Mouse (Mus musculus): Measurements from ENCODE around the gene Tmem256. TPM values are rescaled to one million over a fixed set of nuclear protein-coding genes. Genes with fewer than 3 reads are reported as not detected.

Tmem256 gene
- polyA plus RNA-seq, 1 experiment from 2014 or later, result 351 TPM

- under 1% methylated on average over 33 of the region's 33 CpGs for WGBS
- peak within 1 kb of the TSS; percentile 90 for H3K4me2 ChIP-seq (replicated peaks)
- no peaks in the 10 kb centered on the region for H3K9me3 ChIP-seq
- no peak for ATAC-seq (ENCODE audit: insufficient number of reproducible peaks, insufficient read depth, low FRiP score, low TSS enrichment)
- peaks cover 78% of the 10 kb centered on the region for H3K27me3 ChIP-seq
- peaks cover 50% of the 10 kb centered on the region for H3K4me1 ChIP-seq
- peak within 1 kb of the TSS; percentile 57 for H3K4me3 ChIP-seq
- H3K36me3 ChIP-seq, result no peaks in the 10 kb centered on the region
- peak within 1 kb of the TSS; percentile 83 for H3K27ac ChIP-seq
- peak within 1 kb of the TSS; percentile 68 for H3K9ac ChIP-seq
Observed at GRCm38 (mm10) chr11:69801379-69801977, 36.8 kb upstream of the Tmem256 start, which contains the start of gene Fgf11. Fgf11 (minus strand) TSS chr11:69801857.

DNA sequence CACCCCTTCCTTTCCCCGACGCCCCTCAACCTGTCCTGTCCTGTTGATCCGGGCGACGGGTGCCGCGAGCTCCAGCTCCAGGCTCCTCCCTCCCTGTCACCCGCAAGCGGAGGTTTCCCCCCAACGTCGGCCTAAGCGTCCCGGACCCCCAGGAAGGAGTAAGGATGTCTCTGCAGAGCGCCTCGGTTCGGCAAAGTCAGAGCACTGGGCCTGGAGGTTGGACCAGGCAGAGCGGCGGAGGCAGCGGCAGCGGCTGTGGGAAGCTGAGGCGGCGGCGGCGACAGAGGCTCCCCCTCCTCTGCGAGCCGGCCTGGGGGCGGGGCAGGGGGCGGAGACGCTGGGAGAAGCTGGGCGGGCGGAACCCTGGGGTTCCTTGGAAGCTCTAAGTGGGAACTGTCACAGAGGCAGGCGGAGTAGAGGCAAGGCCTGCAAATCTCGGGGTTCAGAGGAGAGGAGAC is 35.6 kb upstream of the Tmem256 start:
- WGBS, result 1% methylated on average over 33 of the region's 33 CpGs
- Histone ChIP-seq H3K9ac (peak overlapping the region; percentile 62), H3K9me3 (no peaks in the 10 kb centered on the region), H3K27ac (no peak overlapping the region), H3K27me3 (peaks cover 68% of the 10 kb centered on the region), H3K4me2 (replicated peaks) (peak overlapping the region; percentile 90), H3K36me3 (no peaks in the 10 kb centered on the region), H3K4me1 (peaks cover 50% of the 10 kb centered on the region), H3K4me3 (peak overlapping the region; percentile 57)
- no peak for ATAC-seq (ENCODE audit: insufficient number of reproducible peaks, insufficient read depth, low FRiP score, low TSS enrichment)

GRCm38 (mm10) chr11:69803328-69803727 is 35.0 kb upstream of the Tmem256 start:
- no peak for ATAC-seq (ENCODE audit: insufficient number of reproducible peaks, insufficient read depth, low FRiP score, low TSS enrichment)
- Histone ChIP-seq H3K36me3 (no peaks in the 10 kb centered on the region), H3K9me3 (no peaks in the 10 kb centered on the region), H3K9ac (peak overlapping the region; percentile 52), H3K27ac (no peak overlapping the region), H3K4me1 (peaks cover 50% of the 10 kb centered on the region), H3K27me3 (peaks cover 62% of the 10 kb centered on the region), H3K4me3 (peak overlapping the region; percentile 42), H3K4me2 (replicated peaks) (peak overlapping the region; percentile 90)
- WGBS, result under 1% methylated on average over 12 of the region's 12 CpGs

- Histone ChIP-seq H3K27me3 (peaks cover 56% of the 10 kb centered on the region), H3K4me3 (peak overlapping the region; percentile 42), H3K9ac (peak overlapping the region; percentile 52), H3K4me1 (peaks cover 50% of the 10 kb centered on the region), H3K9me3 (no peaks in the 10 kb centered on the region), H3K4me2 (replicated peaks) (peak overlapping the region; percentile 90), H3K27ac (no peak overlapping the region), H3K36me3 (no peaks in the 10 kb centered on the region)
- ATAC-seq (ENCODE audit: insufficient number of reproducible peaks, insufficient read depth, low FRiP score, low TSS enrichment), result peak; percentile 22; the same call in 1 of the 2 replicates
- 1% methylated on average over 60 of the region's 60 CpGs for WGBS
Observed at GRCm38 (mm10) chr11:69803786-69804651, 34.3 kb upstream of the Tmem256 start.

GRCm38 (mm10) chr11:69804652-69804940 is 33.7 kb upstream of the Tmem256 start:
- 6% methylated on average over 12 of the region's 12 CpGs for WGBS
- Histone ChIP-seq H3K27me3 (peaks cover 56% of the 10 kb centered on the region), H3K9ac (0 out of 2 replicates have a peak overlapping the region, but pooled peaks have one; percentile 41), H3K4me2 (replicated peaks) (peak overlapping the region; percentile 90), H3K36me3 (no peaks in the 10 kb centered on the region), H3K4me3 (peak overlapping the region; percentile 42; the same call in 1 of the 2 replicates), H3K27ac (no peak overlapping the region), H3K4me1 (peaks cover 47% of the 10 kb centered on the region), H3K9me3 (no peaks in the 10 kb centered on the region)
- no peak for ATAC-seq (ENCODE audit: insufficient number of reproducible peaks, insufficient read depth, low FRiP score, low TSS enrichment)

- Histone ChIP-seq H3K27me3 (peaks cover 56% of the 10 kb centered on the region), H3K27ac (no peak within 1 kb of the TSS), H3K9ac (peak within 1 kb of the TSS; percentile 41; the same call in 1 of the 2 replicates), H3K4me2 (replicated peaks) (peak within 1 kb of the TSS; percentile 90), H3K4me3 (peak within 1 kb of the TSS; percentile 42; the same call in 1 of the 2 replicates), H3K9me3 (no peaks in the 10 kb centered on the region), H3K36me3 (no peaks in the 10 kb centered on the region), H3K4me1 (peaks cover 40% of the 10 kb centered on the region)
- no peak for ATAC-seq (ENCODE audit: insufficient number of reproducible peaks, insufficient read depth, low FRiP score, low TSS enrichment)
- WGBS, result 6% methylated on average over 29 of the region's 29 CpGs
Observed at GRCm38 (mm10) chr11:69804972-69805909, 33.1 kb upstream of the Tmem256 start, which contains the start of gene Tmem102. Tmem102 (minus strand) TSS chr11:69805624.

- Histone ChIP-seq H3K4me3 (no peak overlapping the region), H3K27ac (no peak overlapping the region), H3K36me3 (no peaks in the 10 kb centered on the region), H3K9me3 (no peaks in the 10 kb centered on the region), H3K4me2 (replicated peaks) (no peak overlapping the region), H3K27me3 (peaks cover 52% of the 10 kb centered on the region), H3K9ac (no peak overlapping the region), H3K4me1 (peaks cover 33% of the 10 kb centered on the region)
- ATAC-seq (ENCODE audit: insufficient number of reproducible peaks, insufficient read depth, low FRiP score, low TSS enrichment), result no peak
- WGBS, result 80% methylated on average over 4 of the region's 4 CpGs
Observed at GRCm38 (mm10) chr11:69806378-69806777, 31.9 kb upstream of the Tmem256 start.

- H3K27ac ChIP-seq, result no peak overlapping the region
- no peaks in the 10 kb centered on the region for H3K9me3 ChIP-seq
- peaks cover 24% of the 10 kb centered on the region for H3K4me1 ChIP-seq
- H3K9ac ChIP-seq, result no peak overlapping the region
- 75% methylated on average over 2 of the region's 2 CpGs for WGBS
- peaks cover 40% of the 10 kb centered on the region for H3K27me3 ChIP-seq
- H3K36me3 ChIP-seq, result no peaks in the 10 kb centered on the region
- no peak for ATAC-seq (ENCODE audit: insufficient number of reproducible peaks, insufficient read depth, low FRiP score, low TSS enrichment)
- H3K4me3 ChIP-seq, result no peak overlapping the region
- no peak overlapping the region for H3K4me2 ChIP-seq (replicated peaks)
Observed at GRCm38 (mm10) chr11:69807641-69808040, 30.7 kb upstream of the Tmem256 start.

GRCm38 (mm10) chr11:69810280-69810679 is 28.0 kb upstream of the Tmem256 start:
- H3K4me1 ChIP-seq, result no peaks in the 10 kb centered on the region
- no peak overlapping the region for H3K9ac ChIP-seq
- no peaks in the 10 kb centered on the region for H3K36me3 ChIP-seq
- no peak overlapping the region for H3K27ac ChIP-seq
- peaks cover 14% of the 10 kb centered on the region for H3K27me3 ChIP-seq
- no peak overlapping the region for H3K4me3 ChIP-seq
- no peak overlapping the region for H3K4me2 ChIP-seq (replicated peaks)
- H3K9me3 ChIP-seq, result no peaks in the 10 kb centered on the region
- ATAC-seq (ENCODE audit: insufficient number of reproducible peaks, insufficient read depth, low FRiP score, low TSS enrichment), result no peak

GRCm38 (mm10) chr11:69815155-69815554 is 23.2 kb upstream of the Tmem256 start, which contains the start of gene Gm39566:
Gm39566 (minus strand) TSS chr11:69815298.
- H3K36me3 ChIP-seq, result no peaks in the 10 kb centered on the region
- WGBS, result 62% methylated on average over 10 of the region's 10 CpGs
- ATAC-seq (ENCODE audit: insufficient number of reproducible peaks, insufficient read depth, low FRiP score, low TSS enrichment), result no peak
- H3K4me1 ChIP-seq, result no peaks in the 10 kb centered on the region
- no peak within 1 kb of the TSS for H3K4me2 ChIP-seq (replicated peaks)
- H3K4me3 ChIP-seq, result no peak within 1 kb of the TSS
- H3K27me3 ChIP-seq, result no peaks in the 10 kb centered on the region
- no peak within 1 kb of the TSS for H3K9ac ChIP-seq
- peaks cover 11% of the 10 kb centered on the region for H3K9me3 ChIP-seq
- no peak within 1 kb of the TSS for H3K27ac ChIP-seq

DNA sequence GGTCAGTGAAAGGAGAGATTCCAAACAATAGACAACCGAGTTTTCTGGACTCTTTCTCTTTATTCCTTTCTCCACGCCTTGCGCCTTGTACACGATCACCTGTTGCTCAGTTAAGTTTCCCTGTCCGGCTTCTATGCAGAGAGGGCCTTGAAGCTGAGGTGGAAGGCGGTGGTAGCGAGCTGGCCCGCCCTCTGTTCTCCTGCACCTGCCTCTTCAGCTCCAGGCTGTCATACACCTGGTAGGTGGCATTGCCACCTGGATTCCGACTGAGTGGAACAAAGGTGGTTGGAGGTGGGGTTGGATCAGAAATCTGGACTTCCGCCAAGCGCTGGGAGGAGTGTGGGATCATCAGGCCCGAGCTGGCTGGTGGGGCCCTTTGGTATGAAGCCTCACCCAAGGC is 21.8 kb upstream of the Tmem256 start:
- ATAC-seq (ENCODE audit: insufficient number of reproducible peaks, insufficient read depth, low FRiP score, low TSS enrichment), result no peak
- Histone ChIP-seq H3K27ac (no peak overlapping the region), H3K27me3 (no peaks in the 10 kb centered on the region), H3K36me3 (no peaks in the 10 kb centered on the region), H3K4me1 (no peaks in the 10 kb centered on the region), H3K4me2 (replicated peaks) (no peak overlapping the region), H3K4me3 (no peak overlapping the region), H3K9me3 (peaks cover 11% of the 10 kb centered on the region), H3K9ac (no peak overlapping the region)
- 91% methylated on average over 12 of the region's 12 CpGs for WGBS

Data from embryonic facial prominence, embryonic 12.5 days (tissue).